Mouse (Mus musculus) telencephalon, adult 2 months (tissue): ENCODE data around the gene Yy1.

Source experiments
- DNase-seq: peaks from one replicate; pipeline ENCODE4 v3.0.0-alpha.2; 2011; ENCODE audit warnings: low read depth, low spot score

The Yy1 gene

DNA sequence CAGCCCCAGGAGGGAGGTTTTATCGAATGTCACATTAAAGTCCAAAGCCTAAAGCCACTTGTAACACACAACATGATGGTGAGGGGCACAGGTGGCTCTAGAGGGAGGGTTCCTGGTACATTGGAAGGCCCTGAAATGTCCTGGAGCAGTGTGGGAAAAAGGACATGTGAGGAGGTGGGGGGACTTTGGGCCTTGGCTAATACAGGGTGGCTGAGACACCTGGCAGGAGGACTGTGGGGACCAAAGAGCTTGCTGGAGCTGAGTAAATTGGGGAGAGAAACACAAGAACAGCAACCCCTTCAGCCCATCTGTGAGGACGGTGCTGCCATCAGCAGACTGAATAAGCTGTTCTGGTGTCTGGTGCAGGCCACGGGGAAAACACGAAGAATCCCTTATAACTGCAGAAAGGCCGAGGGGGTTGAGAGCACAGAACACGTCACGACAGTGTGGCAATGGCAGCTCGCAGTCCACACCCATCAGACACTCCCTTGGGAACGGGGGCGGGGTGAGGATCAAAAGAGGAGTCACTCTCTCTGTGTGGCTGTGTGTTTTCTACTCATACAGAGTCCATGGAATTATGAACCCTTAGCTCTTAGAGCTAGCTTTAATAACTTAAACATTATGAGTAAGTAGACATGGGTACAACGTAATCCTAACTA lies 24.4 kb upstream of the Yy1 start:
- DNase-seq = no peak

- DNase-seq = no peak
Observed at GRCm38 (mm10) chr12:108780108-108780877, 12.5 kb upstream of the Yy1 start.

GRCm38 (mm10) chr12:108785161-108785560 lies 7.6 kb upstream of the Yy1 start:
- no peak for DNase-seq

DNA sequence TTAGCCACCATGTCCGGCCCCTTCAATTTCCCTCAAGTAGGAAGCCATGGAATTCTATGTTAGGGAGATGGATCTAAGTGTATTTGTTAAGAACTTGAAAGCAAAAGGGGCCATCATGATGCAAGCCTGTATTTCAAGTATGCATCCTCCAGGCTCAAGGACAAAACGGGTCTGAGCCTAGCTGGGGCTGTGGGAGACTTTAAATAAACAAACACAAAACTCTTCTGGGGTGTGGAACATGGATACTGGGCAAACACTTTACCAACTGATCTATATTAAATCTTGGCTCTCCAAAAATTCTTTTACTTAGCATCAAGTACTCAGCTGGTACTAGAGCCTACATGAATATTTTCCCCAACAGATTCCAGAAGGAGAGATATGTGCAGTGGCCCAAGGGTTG lies 5.4 kb upstream of the Yy1 start:
- no peak for DNase-seq

DNA sequence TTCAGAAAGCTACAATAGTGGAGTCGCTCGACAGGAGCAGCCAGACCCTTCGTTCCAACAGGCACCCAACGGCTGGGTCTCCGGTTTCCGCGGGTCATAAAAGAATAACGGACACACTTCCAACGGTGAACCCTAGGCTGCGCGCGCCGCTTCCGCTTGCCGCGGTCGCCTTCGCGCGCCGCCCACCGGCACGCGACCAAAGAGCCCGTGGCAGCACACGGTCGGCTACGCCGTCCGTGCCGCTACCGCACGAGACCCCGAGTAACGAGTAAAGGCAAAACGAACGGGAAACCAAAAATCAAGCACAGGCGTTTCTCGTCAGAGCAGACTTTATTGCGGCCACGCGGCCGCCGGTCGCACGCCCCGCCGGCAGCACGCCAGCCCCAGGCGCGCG lies 624 bp upstream of the Yy1 start:
- peak; percentile 65 for DNase-seq

DNA sequence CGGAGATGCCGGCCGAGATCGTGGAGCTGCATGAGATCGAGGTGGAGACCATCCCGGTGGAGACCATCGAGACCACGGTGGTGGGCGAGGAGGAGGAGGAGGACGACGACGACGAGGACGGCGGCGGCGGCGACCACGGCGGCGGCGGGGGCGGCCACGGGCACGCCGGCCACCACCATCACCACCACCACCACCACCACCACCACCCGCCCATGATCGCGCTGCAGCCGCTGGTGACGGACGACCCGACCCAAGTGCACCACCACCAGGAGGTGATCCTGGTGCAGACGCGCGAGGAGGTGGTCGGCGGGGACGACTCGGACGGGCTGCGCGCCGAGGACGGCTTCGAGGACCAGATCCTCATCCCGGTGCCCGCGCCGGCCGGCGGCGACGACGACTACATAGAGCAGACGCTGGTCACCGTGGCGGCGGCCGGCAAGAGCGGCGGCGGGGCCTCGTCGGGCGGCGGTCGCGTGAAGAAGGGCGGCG lies 724 bp downstream of the Yy1 start:
- DNase-seq = no peak

GRCm38 (mm10) chr12:108794078-108794711 lies 1.4 kb downstream of the Yy1 start:
- DNase-seq = peak; percentile 53

- DNase-seq = no peak
Observed at GRCm38 (mm10) chr12:108794979-108795537, 2.3 kb downstream of the Yy1 start.

GRCm38 (mm10) chr12:108801613-108802012 lies 8.8 kb downstream of the Yy1 start:
- no peak for DNase-seq

GRCm38 (mm10) chr12:108804388-108804787 lies 11.6 kb downstream of the Yy1 start:
- DNase-seq = no peak

- DNase-seq = no peak
Observed at GRCm38 (mm10) chr12:108808465-108808864, 15.7 kb downstream of the Yy1 start.

- DNase-seq = no peak
Observed at GRCm38 (mm10) chr12:108809771-108810170, 17.0 kb downstream of the Yy1 start.

DNA sequence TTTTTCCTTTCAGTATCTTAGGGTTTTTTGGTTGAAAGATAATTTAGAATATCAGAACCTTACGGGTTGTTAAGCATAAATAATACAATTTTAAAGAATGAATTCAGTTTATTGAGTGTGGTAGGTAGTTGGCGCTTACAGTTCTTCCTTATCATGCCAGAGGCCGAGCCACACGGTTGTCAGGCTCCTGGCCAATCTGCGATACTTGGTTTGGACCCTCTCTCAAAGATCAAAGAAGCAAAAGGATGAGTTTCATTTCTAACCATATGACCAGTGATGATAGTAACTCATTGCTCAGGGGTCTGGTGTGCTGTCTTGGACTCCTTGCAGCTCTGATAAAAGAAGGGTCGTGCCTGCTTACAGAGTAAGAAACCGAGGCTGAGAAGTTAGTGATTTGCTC lies 17.5 kb downstream of the Yy1 start:
- DNase-seq = no peak

DNA sequence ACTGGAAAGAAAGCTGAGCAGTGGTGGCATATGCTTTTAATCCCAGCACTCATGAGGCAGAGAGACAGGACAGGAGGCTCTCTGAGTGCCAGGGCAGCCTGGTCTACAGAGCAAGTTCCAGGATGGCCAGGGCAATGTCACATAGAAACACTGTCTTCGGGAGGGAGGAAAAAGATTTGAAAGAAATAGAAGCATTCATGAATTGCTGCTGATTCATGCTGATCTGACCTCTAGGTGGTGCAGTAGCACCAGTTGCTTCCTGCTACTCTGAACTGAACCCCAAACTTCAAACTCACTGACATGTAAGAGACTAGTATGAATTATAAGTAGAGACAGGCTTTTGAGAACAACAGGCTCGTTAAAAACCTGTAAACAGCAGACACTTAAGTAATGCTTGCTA lies 18.4 kb downstream of the Yy1 start:
- DNase-seq = no peak

DNA sequence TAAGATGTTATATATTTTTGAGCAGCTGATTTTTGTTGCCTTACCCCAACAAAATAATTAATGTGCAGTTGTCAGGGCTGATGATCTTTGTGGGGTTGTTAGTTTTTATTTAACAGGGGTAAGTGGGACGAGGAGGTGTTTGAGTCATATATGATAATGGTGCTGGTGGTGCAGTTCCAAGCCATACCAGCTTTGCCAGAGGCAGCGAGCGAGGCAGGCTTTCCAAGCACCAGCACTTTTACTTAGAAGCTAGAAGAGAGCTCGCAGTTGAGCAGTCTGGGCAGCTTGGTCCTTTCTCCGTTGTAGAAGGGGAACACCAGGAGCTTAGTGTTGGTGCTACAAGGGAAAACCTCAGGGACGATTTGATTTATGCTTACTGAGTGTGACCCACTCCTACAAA lies 19.7 kb downstream of the Yy1 start:
- no peak for DNase-seq

GRCm38 (mm10) chr12:108814470-108814869 lies 21.7 kb downstream of the Yy1 start:
- no peak for DNase-seq

DNA sequence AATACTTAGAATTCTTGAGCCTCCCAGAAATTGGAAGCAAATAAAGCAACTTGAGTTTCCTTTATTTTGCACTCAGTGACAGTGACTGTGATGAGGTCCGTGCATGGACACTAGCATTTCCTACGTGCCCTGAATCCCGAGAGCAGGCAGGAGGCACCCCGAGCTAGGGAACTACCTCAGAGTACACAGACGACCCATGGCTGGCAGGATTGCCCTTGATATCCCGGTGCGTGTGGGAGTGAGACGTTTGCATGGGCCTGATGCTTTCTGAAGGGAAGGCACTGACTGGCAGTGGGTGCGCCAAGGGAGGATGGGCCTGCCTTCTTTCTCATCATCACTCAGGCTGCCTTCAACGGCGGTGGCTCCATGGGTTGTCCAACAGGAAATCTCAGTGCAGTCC lies 23.8 kb downstream of the Yy1 start:
- no peak for DNase-seq

DNA sequence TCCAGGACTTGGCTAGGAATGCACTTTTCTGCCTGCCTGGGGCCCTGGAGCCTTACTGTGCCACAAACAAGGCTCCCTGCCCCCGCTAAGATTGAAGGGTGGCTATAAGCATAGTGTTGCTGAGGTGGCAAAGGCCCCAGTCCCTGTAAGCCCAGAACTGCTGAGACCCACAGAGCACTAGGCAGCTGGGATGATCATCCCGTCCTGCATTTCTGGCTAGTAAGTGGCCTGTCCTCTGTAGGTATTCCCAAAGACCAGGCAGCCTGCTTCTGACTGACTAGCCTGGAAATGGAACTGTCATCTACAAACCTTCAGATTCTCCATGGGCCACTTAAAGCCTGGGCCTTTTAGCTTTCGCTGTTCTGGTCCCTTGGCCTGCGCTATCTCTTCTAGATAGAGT lies 27.7 kb downstream of the Yy1 start:
- no peak for DNase-seq

DNA sequence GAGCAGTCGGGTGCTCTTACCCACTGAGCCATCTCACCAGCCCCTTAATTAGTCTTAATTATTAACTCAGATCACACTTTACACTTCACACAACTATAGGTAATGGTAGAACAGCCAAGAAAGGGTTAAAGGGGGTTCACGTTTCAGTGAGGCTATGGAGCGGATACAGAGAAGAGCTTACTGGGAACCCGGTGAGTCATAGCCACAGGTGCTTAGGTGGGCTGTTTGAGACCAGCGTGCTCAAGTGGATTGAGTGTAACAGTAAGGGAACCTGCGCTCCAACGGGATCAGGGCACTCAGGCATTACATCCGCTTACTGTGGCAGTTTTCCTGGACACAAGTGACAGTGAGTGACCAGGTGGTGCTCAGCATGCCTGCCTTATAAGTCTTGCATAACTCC lies 30.3 kb downstream of the Yy1 start:
- DNase-seq = no peak

GRCm38 (mm10) chr12:108824225-108824874 lies 31.6 kb downstream of the Yy1 start:
- no peak for DNase-seq

DNA sequence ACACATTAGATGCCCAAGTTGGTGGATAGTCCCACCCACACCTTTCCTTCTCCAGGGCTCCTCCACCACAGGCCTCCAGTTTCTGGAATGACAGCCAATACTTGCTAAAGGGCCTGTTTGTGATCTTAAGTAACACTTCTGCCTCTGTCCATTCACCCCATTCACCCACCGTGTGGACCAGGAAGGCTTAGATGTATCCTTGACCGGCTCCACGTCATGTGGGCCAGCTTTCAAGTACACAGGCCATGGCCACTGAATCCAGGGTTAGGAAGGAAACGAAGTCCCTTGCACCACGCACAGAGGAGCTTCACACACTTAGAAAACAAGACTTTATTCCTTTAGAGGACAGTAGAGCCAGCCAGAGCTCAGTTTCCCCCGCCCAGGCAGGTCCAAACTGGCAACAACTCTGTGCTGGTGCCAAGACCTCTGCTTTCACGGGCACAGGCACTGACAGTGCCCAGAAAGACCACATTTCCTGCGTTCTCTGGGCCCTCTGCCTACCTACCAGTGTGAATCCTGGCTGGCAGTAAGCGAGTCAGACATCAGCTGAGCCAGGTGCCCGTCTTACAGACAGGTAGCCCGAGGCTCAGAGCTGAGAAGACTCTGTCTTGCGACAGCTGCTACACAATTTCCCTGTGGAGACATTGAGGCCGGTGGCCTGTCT lies 32.9 kb downstream of the Yy1 start:
- DNase-seq = no peak
